Mouse (Mus musculus) brain, embryonic 14.5 days (tissue): Measurements from ENCODE around the gene Rapgef3.

Source experiments
- CTCF ChIP-seq: fragments of 200-500 bp; IDR thresholded peaks from 2 replicates; pipeline ENCODE4 v1.5.1; 2012; ENCODE audit warnings: inconsistent platforms, mild to moderate bottlenecking, moderate library complexity, borderline replicate concordance; ENCODE audit not compliant: insufficient read depth, insufficient read length; ENCODE audit errors: extremely low read depth
- POLR2A ChIP-seq: fragments of 200-500 bp; IDR thresholded peaks from 2 replicates; pipeline ENCODE4 v1.6.1; 2012; ENCODE audit warnings: mild to moderate bottlenecking, inconsistent platforms, borderline replicate concordance; ENCODE audit not compliant: poor library complexity, insufficient read depth, insufficient read length, severe bottlenecking; ENCODE audit errors: extremely low read depth

DNA sequence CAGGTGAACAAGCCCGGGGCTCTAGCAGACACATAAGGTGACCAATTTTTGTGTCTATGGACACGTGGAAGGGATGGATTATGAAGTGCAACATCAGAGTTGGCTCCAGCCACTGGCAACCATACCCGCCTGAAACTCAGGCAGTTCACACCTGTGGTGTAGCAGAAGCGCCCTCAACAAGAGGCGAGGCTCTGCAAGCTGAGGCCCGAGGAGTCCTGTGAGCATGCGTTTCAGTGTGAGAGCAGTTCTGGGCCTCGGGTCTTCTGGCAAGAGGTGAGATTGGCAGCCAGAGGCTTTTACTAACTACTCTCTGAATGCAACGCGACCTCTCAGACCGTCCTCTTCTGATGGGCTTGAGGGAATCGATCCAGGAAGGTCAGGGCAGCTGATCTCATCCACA lies 26.1 kb downstream of the Rapgef3 start:
- TF ChIP-seq CTCF: no peak
- no peak for TF ChIP-seq POLR2A
